Mouse (Mus musculus) forebrain, postnatal 0 days (tissue): Measurements from ENCODE around the gene Sp1. TPM values are rescaled to one million over a fixed set of nuclear protein-coding genes. Genes with fewer than 3 reads are reported as not detected.

Source experiments
- ATAC-seq: fragments of 200-750 bp; cut with Nextera tagmentation; 2 replicates; pipeline ENCODE4 v1.8.0; 2017; ENCODE audit warnings: mild to moderate bottlenecking, moderate library complexity
- DNase-seq: peaks from one replicate; pipeline ENCODE4 v3.0.0-alpha.2; 2015
- H3K27ac ChIP-seq: fragments of 300-500 bp; sonication (generic); 2 replicates; pipeline ENCODE4 v1.5.1; 2014; ENCODE audit warnings: low read depth, mild to moderate bottlenecking, antibody characterized with exemption, low read length, moderate library complexity, mixed read lengths
- H3K27me3 ChIP-seq: fragments of 300-500 bp; sonication (generic); 2 replicates; pipeline ENCODE4 v1.6.1; 2014; ENCODE audit warnings: mild to moderate bottlenecking, low read length, mixed read lengths; ENCODE audit not compliant: insufficient read depth
- H3K36me3 ChIP-seq: fragments of 300-500 bp; sonication (generic); 2 replicates; pipeline ENCODE4 v1.6.1; 2014; ENCODE audit warnings: mild to moderate bottlenecking, moderate library complexity; ENCODE audit not compliant: insufficient read depth
- H3K4me1 ChIP-seq: fragments of 300-500 bp; sonication (generic); 2 replicates; pipeline ENCODE4 v1.6.1; 2014; ENCODE audit warnings: antibody characterized with exemption; ENCODE audit not compliant: insufficient read depth
- H3K4me2 ChIP-seq: fragments of 300-500 bp; sonication (generic); 2 replicates; pipeline ENCODE4 v1.6.1; 2014; ENCODE audit warnings: low read depth, mild to moderate bottlenecking, moderate library complexity
- H3K4me3 ChIP-seq: fragments of 300-500 bp; sonication (generic); 2 replicates; pipeline ENCODE4 v1.5.1; 2014; ENCODE audit warnings: low read depth, low read length, mixed read lengths
- H3K9ac ChIP-seq: fragments of 300-500 bp; sonication (generic); 2 replicates; pipeline ENCODE4 v1.6.1; 2014; ENCODE audit warnings: mild to moderate bottlenecking
- H3K9me3 ChIP-seq: fragments of 300-500 bp; sonication (generic); 2 replicates; pipeline ENCODE4 v1.6.1; 2016; ENCODE audit warnings: low read length
- CTCF ChIP-seq: sonication (generic); IDR thresholded peaks from 2 replicates; pipeline ENCODE4 v1.5.1; 2016; ENCODE audit warnings: antibody characterized with exemption, control low read depth, low read depth
- WGBS: fragments of 180-500 bp; shearing (Covaris S2); extraction: QIAGEN DNeasy Blood & Tissue Kit; methylation state at CpG from one replicate; pipeline ENCODE4 v1.1.7; 2014; 5-methylcytosine and 5-hydroxymethylcytosine counted together
- polyA plus RNA-seq: library from polyadenylated mRNA; unstranded; fragments of >200 nt; fragmentation: Nextera tagmentation; extraction: Ambion mirVana; gene quantifications from 2 replicates; pipeline ENCODE4 v1.2.1, GENCODE M21; 2015
- total RNA-seq: library from RNA; depleted of rRNA; stranded (reverse); fragments of >200 nt; gene quantifications from 2 replicates; pipeline ENCODE4 v1.2.3, GENCODE M21; 2014

The Sp1 gene
- total and polyA plus RNA-seq, 2 experiments from 2014 or later, result 2.6 to 22.5 TPM

GRCm38 (mm10) chr15:102433173-102433572 lies 27.2 kb downstream of the Sp1 start:
- no peak overlapping the region for H3K9ac ChIP-seq
- no peaks in the 10 kb centered on the region for H3K4me1 ChIP-seq
- no peak for DNase-seq
- H3K4me2 ChIP-seq, result no peak overlapping the region
- TF ChIP-seq CTCF, result no peak
- no peaks in the 10 kb centered on the region for H3K27me3 ChIP-seq
- peaks cover 51% of the 10 kb centered on the region for H3K36me3 ChIP-seq
- no peak for ATAC-seq
- no peaks in the 10 kb centered on the region for H3K9me3 ChIP-seq
- 91% methylated on average over 4 of the region's 4 CpGs for WGBS
- H3K27ac ChIP-seq, result no peak overlapping the region
- no peak overlapping the region for H3K4me3 ChIP-seq

- TF ChIP-seq CTCF, result peak; percentile 80
- ATAC-seq, result peak; percentile 51
Observed at GRCm38 (mm10) chr15:102442490-102442889, 36.5 kb downstream of the Sp1 start.

GRCm38 (mm10) chr15:102445146-102445545 lies 39.2 kb downstream of the Sp1 start, which contains the start of gene Amhr2:
TSS of gene Amhr2 (plus strand) at chr15:102445367.
- Histone ChIP-seq H3K36me3 (no peaks in the 10 kb centered on the region), H3K9ac (no peak within 1 kb of the TSS), H3K4me2 (no peak within 1 kb of the TSS), H3K27ac (no peak within 1 kb of the TSS), H3K4me1 (no peaks in the 10 kb centered on the region), H3K4me3 (no peak within 1 kb of the TSS), H3K9me3 (no peaks in the 10 kb centered on the region), H3K27me3 (no peaks in the 10 kb centered on the region)
- TF ChIP-seq CTCF, result no peak
- ATAC-seq, result no peak
- DNase-seq, result no peak
- WGBS, result 71% methylated on average over 8 of the region's 8 CpGs

More at GRCm38 (mm10) chr15:102442490-102442889, 36.5 kb downstream of the Sp1 start:
- H3K36me3 ChIP-seq, result no peaks in the 10 kb centered on the region
- peak; percentile 76 for DNase-seq
- no peaks in the 10 kb centered on the region for H3K27me3 ChIP-seq
- no peak overlapping the region for H3K4me2 ChIP-seq
- WGBS, result 48% methylated on average over 2 of the region's 2 CpGs
- no peak overlapping the region for H3K27ac ChIP-seq
- no peak overlapping the region for H3K9ac ChIP-seq
- no peak overlapping the region for H3K4me3 ChIP-seq
- H3K9me3 ChIP-seq, result no peaks in the 10 kb centered on the region
- no peaks in the 10 kb centered on the region for H3K4me1 ChIP-seq

GRCm38 (mm10) chr15:102446448-102446847 lies 40.5 kb downstream of the Sp1 start:
- no peaks in the 10 kb centered on the region for H3K4me1 ChIP-seq
- no peak for DNase-seq
- H3K4me3 ChIP-seq, result no peak overlapping the region
- no peak overlapping the region for H3K27ac ChIP-seq
- no peak overlapping the region for H3K4me2 ChIP-seq
- no peak overlapping the region for H3K9ac ChIP-seq
- no peaks in the 10 kb centered on the region for H3K27me3 ChIP-seq
- no peak for TF ChIP-seq CTCF
- H3K9me3 ChIP-seq, result no peaks in the 10 kb centered on the region
- no peaks in the 10 kb centered on the region for H3K36me3 ChIP-seq
- 57% methylated on average over 5 of the region's 6 CpGs for WGBS
- ATAC-seq, result no peak

DNA sequence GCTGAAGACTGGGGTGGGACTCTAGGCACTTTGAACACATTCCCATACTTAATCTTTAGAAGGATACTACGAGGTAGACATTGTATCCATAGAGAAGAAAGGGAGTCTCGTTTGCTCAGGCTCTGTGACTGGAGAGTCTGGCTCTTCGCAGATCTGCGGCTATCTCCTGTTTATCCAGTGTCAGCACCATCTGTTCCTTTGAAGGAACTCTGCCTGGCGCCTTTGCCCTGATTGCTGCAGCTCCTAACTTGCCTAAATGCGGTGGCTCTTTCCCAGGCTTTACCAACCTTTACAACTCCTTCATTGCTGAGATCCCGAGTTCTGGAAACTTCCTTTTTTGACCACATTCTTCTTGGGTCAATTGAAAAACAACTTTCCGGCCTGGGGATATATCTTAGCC lies 43.4 kb downstream of the Sp1 start:
- DNase-seq, result no peak
- Histone ChIP-seq H3K9ac (no peak overlapping the region), H3K36me3 (no peaks in the 10 kb centered on the region), H3K9me3 (no peaks in the 10 kb centered on the region), H3K27me3 (no peaks in the 10 kb centered on the region), H3K4me1 (no peaks in the 10 kb centered on the region), H3K27ac (no peak overlapping the region), H3K4me3 (no peak overlapping the region), H3K4me2 (no peak overlapping the region)
- TF ChIP-seq CTCF, result no peak
- ATAC-seq, result no peak
- WGBS, result 73% methylated on average over 8 of the region's 8 CpGs

DNA sequence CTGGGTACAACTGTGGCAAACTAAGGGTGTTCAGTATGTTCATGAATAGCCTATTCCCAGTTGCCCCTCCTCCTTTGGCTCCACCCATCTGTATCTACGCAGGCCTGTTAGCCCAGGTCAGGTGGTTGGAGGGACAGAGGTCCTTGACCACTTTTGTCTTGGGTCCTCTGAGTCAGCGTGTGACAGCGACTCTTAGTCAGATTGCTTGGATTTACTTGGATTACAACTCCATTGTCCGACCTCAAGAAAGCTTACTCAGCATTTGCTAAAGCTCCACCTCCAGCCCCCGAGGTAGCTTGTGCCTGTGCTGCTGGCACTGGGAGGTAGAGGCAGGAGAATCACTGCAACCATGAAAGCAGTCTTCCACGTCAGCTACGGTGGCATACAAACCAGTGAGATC lies 45.0 kb downstream of the Sp1 start:
- ATAC-seq, result no peak
- Histone ChIP-seq H3K27me3 (no peaks in the 10 kb centered on the region), H3K4me3 (no peak overlapping the region), H3K27ac (no peak overlapping the region), H3K9ac (no peak overlapping the region), H3K9me3 (no peaks in the 10 kb centered on the region), H3K4me2 (no peak overlapping the region), H3K36me3 (no peaks in the 10 kb centered on the region), H3K4me1 (no peaks in the 10 kb centered on the region)
- WGBS, result 20% methylated on average over 7 of the region's 7 CpGs
- no peak for TF ChIP-seq CTCF
- no peak for DNase-seq

GRCm38 (mm10) chr15:102451666-102452430 lies 45.9 kb downstream of the Sp1 start:
- no peaks in the 10 kb centered on the region for H3K4me1 ChIP-seq
- H3K9me3 ChIP-seq, result no peaks in the 10 kb centered on the region
- H3K27ac ChIP-seq, result no peak overlapping the region
- DNase-seq (no peak), ATAC-seq (no peak)
- no peak overlapping the region for H3K4me2 ChIP-seq
- WGBS, result 79% methylated on average over 26 of the region's 26 CpGs
- no peaks in the 10 kb centered on the region for H3K36me3 ChIP-seq
- TF ChIP-seq CTCF, result no peak
- no peaks in the 10 kb centered on the region for H3K27me3 ChIP-seq
- no peak overlapping the region for H3K9ac ChIP-seq
- no peak overlapping the region for H3K4me3 ChIP-seq
